Mouse (Mus musculus): ENCODE data around the gene Tpcn2. TPM values are rescaled to one million over a fixed set of nuclear protein-coding genes. Genes with fewer than 3 reads are reported as not detected.

Tpcn2 gene
- polyA plus RNA-seq, 1 experiment from 2014 or later = 3.9 TPM

DNA sequence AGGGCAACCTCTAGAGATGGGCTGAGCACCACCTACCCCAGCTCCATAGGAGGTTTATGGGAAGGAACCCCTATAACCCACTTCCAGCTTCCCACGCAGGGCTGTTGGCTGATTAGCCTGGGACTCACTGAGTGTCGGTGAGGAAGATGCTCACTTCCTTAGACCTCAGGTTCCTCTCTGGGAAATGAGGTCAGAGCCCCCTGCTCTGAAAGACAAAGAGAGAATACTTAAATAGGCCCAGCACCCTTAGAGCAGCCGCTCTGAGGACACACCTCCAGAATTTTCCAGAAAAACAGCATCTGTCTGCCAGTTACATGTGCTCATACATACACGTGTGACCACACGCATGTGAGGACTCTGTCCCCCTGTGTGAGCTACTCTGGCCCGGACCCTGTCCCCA, 77.0 kb downstream of the Tpcn2 start:
- peak; percentile 18; the same call in 1 of the 2 replicates for ATAC-seq (ENCODE audit: low read depth)
- Histone ChIP-seq H3K4me3 (no peak overlapping the region), H3K36me3 (no peaks in the 10 kb centered on the region), H3K9ac (peak overlapping the region; percentile 68), H3K4me1 (replicated peaks) (peaks cover 33% of the 10 kb centered on the region), H3K4me2 (peak overlapping the region; percentile 42; the same call in 1 of the 2 replicates), H3K27ac (replicated peaks) (peak overlapping the region; percentile 91), H3K27me3 (0 out of 2 replicates have a peak, but pooled peaks cover 3% of the 10 kb centered on the region), H3K9me3 (no peaks in the 10 kb centered on the region)
- 45% methylated on average over 6 of the region's 6 CpGs for WGBS

DNA sequence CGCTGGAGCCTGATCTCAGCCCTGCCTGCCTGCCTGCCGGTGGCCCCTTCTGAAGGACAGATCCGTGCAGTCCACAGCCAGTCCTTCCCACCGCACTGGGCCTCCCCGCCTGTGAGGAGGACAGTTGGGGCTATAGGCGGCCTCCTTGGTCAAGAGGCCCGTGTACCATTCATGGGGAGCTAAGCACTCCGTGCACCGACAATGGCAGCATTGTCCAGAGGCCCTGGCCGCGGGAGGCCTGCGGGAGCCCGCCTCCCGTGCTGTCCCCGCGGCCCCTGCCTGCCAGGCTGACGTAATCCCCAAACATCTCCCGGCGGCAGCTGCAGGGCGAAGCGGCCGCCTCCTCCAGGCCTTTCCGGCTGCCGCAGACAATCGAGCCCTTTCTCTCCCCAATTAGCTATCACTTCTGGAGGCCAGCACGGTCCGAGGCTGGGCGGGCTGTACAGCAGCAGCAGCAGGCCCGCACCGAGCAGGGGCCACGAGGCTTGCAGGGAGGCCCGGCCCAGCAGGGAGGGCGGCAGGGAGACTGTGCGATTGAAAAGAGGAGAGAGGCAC, 77.7 kb downstream of the Tpcn2 start:
- 0 out of 2 replicates have a peak overlapping the region, but pooled peaks have one; percentile 8 for H3K4me3 ChIP-seq
- peaks cover 28% of the 10 kb centered on the region for H3K4me1 ChIP-seq (replicated peaks)
- 0 out of 2 replicates have a peak, but pooled peaks cover 3% of the 10 kb centered on the region for H3K27me3 ChIP-seq
- H3K9me3 ChIP-seq = peaks cover 4% of the 10 kb centered on the region
- WGBS = under 1% methylated on average over 34 of the region's 34 CpGs
- H3K27ac ChIP-seq (replicated peaks) = peak overlapping the region; percentile 91
- no peaks in the 10 kb centered on the region for H3K36me3 ChIP-seq
- peak; percentile 95 for ATAC-seq (ENCODE audit: low read depth)
- H3K9ac ChIP-seq = peak overlapping the region; percentile 68
- H3K4me2 ChIP-seq = peak overlapping the region; percentile 42

DNA sequence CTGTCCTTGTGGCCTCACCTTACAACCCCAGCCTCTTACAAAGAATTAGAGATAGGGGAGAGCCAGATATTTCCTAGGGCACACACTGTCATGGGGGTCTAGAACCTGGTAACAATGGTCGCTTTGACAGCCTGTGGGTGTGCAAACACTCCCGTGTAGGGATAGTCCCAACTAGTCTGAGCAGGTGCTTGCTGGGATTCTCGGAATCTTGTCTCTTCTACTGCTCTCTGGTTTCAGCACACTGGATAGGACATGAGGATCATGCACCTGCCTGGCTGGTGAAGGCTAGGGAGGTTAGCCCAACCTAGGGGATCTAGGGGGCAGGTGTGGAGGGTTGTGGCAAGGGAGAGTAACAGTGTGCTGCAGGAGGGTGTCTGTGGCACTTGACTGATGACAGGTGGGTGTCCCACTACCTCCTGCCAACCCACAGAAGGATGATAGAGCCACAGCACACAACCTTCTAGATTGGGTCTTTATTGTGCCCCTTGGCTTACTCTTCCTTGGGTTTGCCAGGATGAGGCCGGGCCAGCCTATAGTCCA, 78.4 kb downstream of the Tpcn2 start:
- 89% methylated on average over 4 of the region's 4 CpGs for whole genome bisulfite sequencing
- H3K9me3 ChIP-seq = peaks cover 6% of the 10 kb centered on the region
- H3K4me1 ChIP-seq (replicated peaks) = peaks cover 22% of the 10 kb centered on the region
- H3K4me2 ChIP-seq = peak overlapping the region; percentile 42; the same call in 1 of the 2 replicates
- H3K27me3 ChIP-seq = 0 out of 2 replicates have a peak, but pooled peaks cover under 1% of the 10 kb centered on the region
- ATAC-seq (ENCODE audit: low read depth) = peak; percentile 17; the same call in 1 of the 2 replicates
- H3K4me3 ChIP-seq = no peak overlapping the region
- peak overlapping the region; percentile 68; the same call in 1 of the 2 replicates for H3K9ac ChIP-seq
- no peaks in the 10 kb centered on the region for H3K36me3 ChIP-seq
- peak overlapping the region; percentile 91 for H3K27ac ChIP-seq (replicated peaks)

DNA sequence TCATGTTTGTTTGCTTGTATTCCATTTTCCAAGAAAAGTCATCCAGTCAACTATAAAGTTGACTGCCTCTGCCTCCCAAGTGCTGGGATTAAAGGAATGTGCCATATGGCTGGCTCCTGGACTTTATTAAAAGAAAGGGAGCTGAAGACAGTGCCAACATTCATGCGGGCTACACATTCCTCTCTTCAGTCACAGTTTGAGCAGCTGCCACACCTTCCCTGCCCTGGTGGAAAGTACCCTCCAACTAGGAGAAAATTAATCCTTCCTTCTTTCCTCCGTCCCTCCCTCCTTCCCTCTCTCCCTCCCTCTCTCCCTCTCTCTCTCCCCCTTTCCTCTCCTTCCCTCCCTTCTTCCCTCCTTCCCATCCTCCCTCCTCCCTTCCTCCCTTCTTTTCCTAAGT, 84.1 kb downstream of the Tpcn2 start:
- peaks cover 6% of the 10 kb centered on the region for H3K9me3 ChIP-seq
- H3K4me2 ChIP-seq = no peak overlapping the region
- 63% methylated on average over 2 of the region's 2 CpGs for WGBS
- no peak overlapping the region for H3K4me3 ChIP-seq
- H3K9ac ChIP-seq = no peak overlapping the region
- no peak for ATAC-seq (ENCODE audit: low read depth)
- H3K27ac ChIP-seq (replicated peaks) = no peak overlapping the region
- H3K27me3 ChIP-seq = no peaks in the 10 kb centered on the region
- peaks cover 18% of the 10 kb centered on the region for H3K4me1 ChIP-seq (replicated peaks)
- no peaks in the 10 kb centered on the region for H3K36me3 ChIP-seq

DNA sequence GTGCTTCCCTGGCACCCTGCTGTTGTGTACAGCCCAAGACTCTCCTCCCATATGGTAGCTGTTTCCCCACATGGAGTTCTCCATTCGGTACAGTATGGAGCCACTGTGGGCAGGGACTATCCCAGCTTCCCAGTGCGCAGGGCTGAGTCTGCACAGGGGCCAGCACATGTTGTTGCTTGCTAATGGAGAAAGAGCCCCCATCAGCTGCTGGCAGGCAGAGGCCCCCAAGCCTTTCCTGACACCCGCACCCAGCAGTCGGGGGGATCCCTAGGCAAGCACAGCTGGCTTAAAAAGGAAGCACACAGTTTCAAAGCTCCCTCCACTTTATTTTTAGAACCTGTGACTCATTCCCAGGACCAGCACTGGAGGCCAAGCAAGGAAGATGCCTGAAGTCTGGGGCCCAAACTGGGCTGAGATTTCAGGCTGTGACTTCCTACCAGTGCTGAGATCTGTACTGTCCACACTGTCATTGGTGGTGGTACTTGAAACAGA, 85.5 kb downstream of the Tpcn2 start:
- Histone ChIP-seq H3K36me3 (no peaks in the 10 kb centered on the region), H3K27me3 (no peaks in the 10 kb centered on the region), H3K4me3 (no peak overlapping the region), H3K27ac (replicated peaks) (no peak overlapping the region), H3K9me3 (peaks cover 6% of the 10 kb centered on the region), H3K4me2 (no peak overlapping the region), H3K4me1 (replicated peaks) (peaks cover 27% of the 10 kb centered on the region), H3K9ac (no peak overlapping the region)
- ATAC-seq (ENCODE audit: low read depth) = no peak
- 63% methylated on average over 4 of the region's 4 CpGs for WGBS

DNA sequence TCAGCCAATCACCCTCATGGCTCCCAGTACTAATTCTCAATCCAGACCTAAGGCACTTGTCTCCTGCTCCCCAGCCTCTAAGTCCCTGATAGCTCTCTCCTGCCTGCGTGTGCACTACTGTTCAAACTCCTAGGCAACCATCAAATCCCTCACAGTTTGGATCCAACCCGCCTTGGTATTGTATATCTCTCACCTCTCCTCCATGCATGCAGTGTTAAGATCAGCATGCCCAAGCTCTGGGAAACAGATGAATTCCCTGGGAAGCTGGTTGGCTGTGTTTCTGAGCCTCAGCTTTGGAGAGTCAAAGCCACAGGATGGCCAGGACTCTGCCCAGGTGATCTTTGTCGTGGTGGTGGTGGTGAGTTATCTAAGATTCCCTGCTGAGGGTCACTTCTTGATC, 86.1 kb downstream of the Tpcn2 start:
- H3K4me3 ChIP-seq = no peak overlapping the region
- no peak overlapping the region for H3K27ac ChIP-seq (replicated peaks)
- H3K9ac ChIP-seq = no peak overlapping the region
- no peak for ATAC-seq (ENCODE audit: low read depth)
- H3K4me1 ChIP-seq (replicated peaks) = peaks cover 27% of the 10 kb centered on the region
- H3K27me3 ChIP-seq = no peaks in the 10 kb centered on the region
- peaks cover 6% of the 10 kb centered on the region for H3K9me3 ChIP-seq
- no peak overlapping the region for H3K4me2 ChIP-seq
- WGBS = 59% methylated on average over 3 of the region's 3 CpGs
- H3K36me3 ChIP-seq = no peaks in the 10 kb centered on the region

DNA sequence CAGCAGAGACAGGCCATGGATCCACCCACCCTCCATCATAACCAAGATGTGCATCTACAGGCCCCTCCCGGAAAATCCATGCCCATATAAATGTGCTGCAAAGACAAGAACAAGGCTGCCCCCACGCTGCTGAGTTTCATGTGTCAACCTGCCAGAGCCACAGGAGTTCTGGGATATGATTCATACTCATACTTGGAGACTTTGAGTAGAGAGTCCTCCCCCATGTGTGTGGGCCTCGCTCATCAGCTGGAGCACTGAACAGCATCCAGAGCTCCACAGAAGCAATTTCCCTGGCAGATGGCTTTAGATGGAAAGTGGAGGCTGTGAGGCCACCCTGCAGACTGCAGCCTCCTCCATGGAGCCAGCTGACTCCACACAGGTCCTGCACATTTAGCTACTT, 86.8 kb downstream of the Tpcn2 start:
- Histone ChIP-seq H3K27ac (replicated peaks) (no peak overlapping the region), H3K27me3 (no peaks in the 10 kb centered on the region), H3K9ac (no peak overlapping the region), H3K4me1 (replicated peaks) (peaks cover 27% of the 10 kb centered on the region), H3K9me3 (peaks cover 6% of the 10 kb centered on the region), H3K36me3 (no peaks in the 10 kb centered on the region), H3K4me3 (no peak overlapping the region), H3K4me2 (no peak overlapping the region)
- WGBS = 79% methylated on average over 3 of the region's 3 CpGs
- ATAC-seq (ENCODE audit: low read depth) = no peak

DNA sequence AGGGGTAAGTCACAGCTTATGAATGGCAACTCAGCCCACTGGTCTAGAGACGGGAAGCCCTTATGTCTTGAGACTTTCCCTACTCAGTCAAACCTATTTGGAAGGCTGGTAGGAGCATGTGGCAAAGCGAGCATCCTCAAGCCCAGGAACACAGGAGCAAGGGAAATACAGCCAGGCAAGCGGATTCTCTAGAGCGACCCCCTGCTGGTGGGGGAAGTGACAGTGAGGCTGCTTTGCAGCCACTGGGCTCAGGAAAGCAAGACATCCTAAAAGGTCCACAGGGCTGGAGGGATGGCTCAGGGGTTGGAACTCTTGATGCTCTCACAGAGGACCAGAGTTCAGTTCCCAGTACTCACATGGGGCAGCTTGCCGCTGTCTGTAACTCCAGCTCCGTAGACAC, 87.5 kb downstream of the Tpcn2 start:
- WGBS = 80% methylated on average over 6 of the region's 6 CpGs
- Histone ChIP-seq H3K9ac (no peak overlapping the region), H3K4me2 (no peak overlapping the region), H3K4me3 (no peak overlapping the region), H3K36me3 (no peaks in the 10 kb centered on the region), H3K27me3 (no peaks in the 10 kb centered on the region; the same call in 1 of the 2 replicates), H3K27ac (replicated peaks) (no peak overlapping the region), H3K9me3 (peaks cover 3% of the 10 kb centered on the region), H3K4me1 (replicated peaks) (peaks cover 27% of the 10 kb centered on the region)
- ATAC-seq (ENCODE audit: low read depth) = no peak

DNA sequence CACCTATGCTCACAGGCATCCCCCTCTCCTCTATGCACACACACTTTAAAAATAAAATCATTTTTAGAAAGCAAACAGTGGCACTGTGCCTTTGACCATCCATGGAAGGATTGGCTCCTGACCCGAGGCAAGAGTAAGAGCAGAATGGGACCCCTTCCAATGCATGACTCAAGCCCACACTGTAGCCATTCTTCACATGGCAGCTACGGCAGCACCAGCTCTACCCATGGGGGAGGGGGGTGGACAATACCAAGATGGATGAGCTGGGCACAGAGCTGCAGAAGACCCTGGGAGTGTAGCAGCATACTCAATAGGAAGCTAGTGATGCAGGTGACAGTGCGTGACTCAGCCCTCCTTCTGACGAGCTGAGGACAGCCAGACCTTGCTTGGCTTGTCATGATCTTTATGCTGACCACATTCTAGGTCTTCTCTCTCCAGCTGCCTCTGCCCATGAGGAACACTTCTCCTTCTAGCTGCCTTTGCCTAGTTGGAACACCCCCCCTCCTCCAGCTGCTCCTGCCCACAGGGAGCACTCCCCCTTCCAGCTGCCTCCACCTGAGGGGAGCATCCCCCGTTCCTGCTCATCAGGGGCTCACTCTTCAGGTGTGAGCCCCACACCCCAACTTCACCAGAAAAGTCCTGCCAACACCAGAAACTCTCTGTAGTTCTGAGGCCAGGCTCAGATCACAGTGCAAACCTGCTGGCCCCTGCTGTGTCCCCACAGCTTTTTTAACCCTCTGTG, 88.5 kb downstream of the Tpcn2 start:
- WGBS = 61% methylated on average over 5 of the region's 5 CpGs
- Histone ChIP-seq H3K4me2 (no peak overlapping the region), H3K36me3 (no peaks in the 10 kb centered on the region), H3K27ac (replicated peaks) (no peak overlapping the region), H3K4me3 (no peak overlapping the region), H3K9me3 (no peaks in the 10 kb centered on the region), H3K9ac (no peak overlapping the region), H3K27me3 (no peaks in the 10 kb centered on the region; the same call in 1 of the 2 replicates), H3K4me1 (replicated peaks) (peaks cover 27% of the 10 kb centered on the region)
- ATAC-seq (ENCODE audit: low read depth) = no peak

DNA sequence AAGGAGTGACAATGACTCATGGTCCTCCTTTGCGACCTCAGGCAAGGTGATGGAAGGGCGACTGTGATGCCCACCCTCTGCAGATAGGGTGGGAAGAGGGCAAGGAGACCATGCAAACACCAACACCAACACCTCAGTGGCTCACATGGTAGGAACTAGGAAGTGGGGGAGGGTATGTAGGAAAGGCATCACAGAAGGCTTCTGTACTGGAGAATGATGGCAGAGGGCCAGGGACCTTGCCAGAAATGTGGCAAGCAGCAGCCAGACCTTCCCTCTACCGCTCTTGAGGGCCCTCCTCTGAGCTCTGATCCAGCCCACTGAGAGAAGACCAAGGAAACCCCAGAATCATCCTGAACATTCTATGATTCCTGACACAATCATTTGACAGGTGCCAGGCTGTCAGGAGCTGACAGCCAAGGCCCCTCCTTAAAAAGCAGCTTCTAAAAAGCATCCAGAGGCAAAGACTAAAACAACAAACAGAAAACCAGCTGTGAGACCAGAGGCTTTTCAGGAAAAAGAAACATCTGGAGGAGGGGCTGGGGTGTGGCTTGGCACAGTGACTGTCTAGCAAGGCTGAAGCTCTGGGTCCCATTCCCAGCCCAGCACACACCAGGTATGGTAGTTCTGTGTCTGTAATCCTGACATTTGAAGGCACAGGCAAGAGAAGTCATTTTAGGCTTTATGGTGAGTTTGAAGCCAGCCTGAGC, 89.2 kb downstream of the Tpcn2 start:
- Histone ChIP-seq H3K36me3 (no peaks in the 10 kb centered on the region), H3K4me1 (replicated peaks) (peaks cover 28% of the 10 kb centered on the region), H3K27me3 (no peaks in the 10 kb centered on the region; the same call in 1 of the 2 replicates), H3K4me3 (no peak overlapping the region), H3K9me3 (no peaks in the 10 kb centered on the region), H3K4me2 (no peak overlapping the region), H3K27ac (replicated peaks) (0 out of 2 replicates have a peak overlapping the region, but pooled peaks have one; percentile 7), H3K9ac (no peak overlapping the region; the same call in 1 of the 2 replicates)
- WGBS = 66% methylated on average over 3 of the region's 3 CpGs
- ATAC-seq (ENCODE audit: low read depth) = no peak

DNA sequence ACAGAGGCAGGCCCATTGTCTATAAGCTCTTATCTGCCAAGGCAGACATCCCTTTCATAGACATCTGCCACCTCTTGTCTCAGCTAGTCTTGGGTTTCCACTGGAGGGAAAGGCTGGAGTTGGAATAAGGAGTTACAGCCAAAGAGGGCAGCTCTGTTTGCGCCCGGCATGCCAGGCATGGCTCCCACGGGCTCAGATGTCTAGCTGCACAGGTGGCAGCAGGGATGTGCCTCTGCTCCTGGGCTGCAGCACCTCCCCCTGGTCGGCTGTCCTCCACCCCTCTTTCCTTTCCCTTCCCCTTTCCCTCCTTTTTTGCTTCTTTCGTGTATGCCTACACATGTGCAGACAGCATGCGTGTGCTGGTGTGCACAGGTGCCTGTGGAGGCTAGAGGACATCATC, 91.0 kb downstream of the Tpcn2 start:
- ATAC-seq (ENCODE audit: low read depth) = no peak
- H3K9ac ChIP-seq = no peak overlapping the region
- no peaks in the 10 kb centered on the region for H3K9me3 ChIP-seq
- H3K4me3 ChIP-seq = no peak overlapping the region
- H3K4me2 ChIP-seq = no peak overlapping the region
- H3K36me3 ChIP-seq = no peaks in the 10 kb centered on the region
- no peak overlapping the region for H3K27ac ChIP-seq (replicated peaks)
- H3K4me1 ChIP-seq (replicated peaks) = peaks cover 26% of the 10 kb centered on the region
- WGBS = 81% methylated on average over 6 of the region's 6 CpGs
- H3K27me3 ChIP-seq = no peaks in the 10 kb centered on the region; the same call in 1 of the 2 replicates

DNA sequence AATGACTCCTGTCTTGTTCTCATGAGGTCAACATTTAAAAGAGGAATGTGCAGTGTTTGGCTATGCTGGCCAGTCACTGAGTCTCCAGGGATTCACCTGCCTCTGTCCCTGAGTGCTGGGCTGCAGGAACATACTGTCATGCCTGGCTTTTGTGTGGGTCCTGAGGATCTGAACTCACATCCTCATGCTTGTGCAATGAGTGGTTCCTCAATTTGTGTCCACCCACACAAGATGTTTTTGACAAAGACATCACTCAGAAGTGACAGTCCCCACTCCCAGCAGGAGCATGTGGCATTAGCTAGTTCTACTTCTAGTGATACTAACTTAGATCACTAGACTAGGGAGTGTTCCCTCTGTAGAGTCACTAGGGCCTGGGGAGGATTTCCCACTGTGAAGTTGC, 93.3 kb downstream of the Tpcn2 start:
- H3K36me3 ChIP-seq = no peaks in the 10 kb centered on the region
- H3K9me3 ChIP-seq = no peaks in the 10 kb centered on the region
- no peak overlapping the region for H3K27ac ChIP-seq (replicated peaks)
- ATAC-seq (ENCODE audit: low read depth) = no peak
- H3K4me1 ChIP-seq (replicated peaks) = peaks cover 23% of the 10 kb centered on the region
- H3K9ac ChIP-seq = no peak overlapping the region
- no peaks in the 10 kb centered on the region; the same call in 1 of the 2 replicates for H3K27me3 ChIP-seq
- no peak overlapping the region for H3K4me2 ChIP-seq
- H3K4me3 ChIP-seq = no peak overlapping the region

Data from neural tube, embryonic 13.5 days (tissue).